Mouse (Mus musculus) C2C12 (cell line): ENCODE measurements around the gene Gm15517.

Source experiments
- CTCF ChIP-seq: IDR thresholded peaks from one replicate; pipeline ENCODE4 v1.5.1; 2011; ENCODE audit not compliant: control insufficient read depth, insufficient read depth, insufficient read length
- MAX ChIP-seq: IDR thresholded peaks from one replicate; pipeline ENCODE4 v1.6.1; 2011; ENCODE audit warnings: mild to moderate bottlenecking, control low read depth
- MYOD1 ChIP-seq: IDR thresholded peaks from one replicate; pipeline ENCODE4 v1.6.1; 2011; ENCODE audit warnings: low read depth; ENCODE audit not compliant: control insufficient read depth, insufficient read length
- MYOG ChIP-seq: IDR thresholded peaks from one replicate; pipeline ENCODE4 v1.6.1; 2011; ENCODE audit not compliant: control insufficient read depth, insufficient read length; ENCODE audit errors: extremely low read depth

DNA sequence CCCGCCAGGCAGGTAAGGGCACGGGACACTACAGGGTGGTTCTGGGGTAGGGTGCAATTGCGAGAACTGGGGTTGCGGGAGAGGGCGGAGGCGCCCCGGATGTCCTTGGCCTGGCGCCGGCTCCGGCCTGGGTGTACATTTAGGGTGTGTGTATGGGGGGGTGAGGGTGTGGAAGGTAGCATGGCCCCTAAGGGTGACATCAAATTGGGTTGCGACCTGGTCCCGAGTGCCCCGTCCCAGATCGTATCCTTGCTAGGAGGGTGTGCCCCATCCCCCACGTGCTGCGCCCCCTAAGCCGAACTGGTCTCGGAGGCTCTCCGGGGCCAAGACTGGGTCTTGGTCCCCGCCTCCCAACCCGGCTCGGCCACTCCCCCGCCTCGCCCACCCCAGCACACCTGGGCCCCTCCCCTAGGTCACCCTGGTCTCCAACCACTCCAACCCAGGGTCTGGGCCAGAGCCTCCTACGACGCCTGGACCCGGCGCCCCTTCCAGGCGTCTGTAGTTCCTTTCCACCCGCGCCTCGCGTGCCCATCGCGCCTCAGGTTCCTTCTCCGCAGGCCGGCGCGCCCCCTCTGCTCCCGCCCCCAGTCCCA lies 49.1 kb downstream of the Gm15517 start:
- TF ChIP-seq MYOG: no peak
- TF ChIP-seq CTCF: no peak
- TF ChIP-seq MAX: no peak
- TF ChIP-seq MYOD1: no peak
